In genomic region chr17:34980655-34981054, GRCm38 (mm10) we compare ENCODE assay signal across 8 mouse cellular contexts. TPM values are rescaled to one million over a fixed set of nuclear protein-coding genes. Genes with fewer than 3 reads are reported as not detected.
DNase-seq lines count a peak whose midpoint lies in the region; ATAC-seq and TF ChIP-seq lines count a peak whose summit lies in the region.

No protein-coding gene starts in this region.

- H3K9me3 ChIP-seq in heart, postnatal 0 days (replicated peaks; ENCODE audit: control insufficient read depth, low read length) = no peaks in the 10 kb centered on the region
- H3K9me3 ChIP-seq in limb, embryonic 12.5 days = no peaks in the 10 kb centered on the region
- H3K9me3 ChIP-seq in midbrain, postnatal 0 days (ENCODE audit: low read length) = no peaks in the 10 kb centered on the region

- H3K4me1 ChIP-seq in brown adipose tissue, adult 24 weeks (ENCODE audit: control insufficient read depth, insufficient read depth, insufficient read length, low read length) = no peaks in the 10 kb centered on the region
- H3K4me1 ChIP-seq in heart, postnatal 0 days (ENCODE audit: control insufficient read depth, insufficient read depth) = peaks cover 13% of the 10 kb centered on the region
- peaks cover 16% of the 10 kb centered on the region for H3K4me1 ChIP-seq in limb, embryonic 12.5 days (replicated peaks)
- no peaks in the 10 kb centered on the region; the same call in 1 of the 2 replicates for H3K4me1 ChIP-seq in midbrain, postnatal 0 days (ENCODE audit: insufficient read depth, low read length)

- H3K27me3 ChIP-seq in heart, postnatal 0 days (ENCODE audit: control insufficient read depth, insufficient read depth, low read length) = no peaks in the 10 kb centered on the region
- H3K27me3 ChIP-seq in limb, embryonic 12.5 days = no peaks in the 10 kb centered on the region
- no peaks in the 10 kb centered on the region for H3K27me3 ChIP-seq in midbrain, postnatal 0 days (ENCODE audit: insufficient read depth, low read length)

- H3K4me2 ChIP-seq in heart, postnatal 0 days (ENCODE audit: low read depth, low read length) = peak overlapping the region; percentile 96
- peak overlapping the region; percentile 72 for H3K4me2 ChIP-seq in limb, embryonic 12.5 days
- H3K4me2 ChIP-seq in midbrain, postnatal 0 days (ENCODE audit: low read depth, low read length, poor library complexity, severe bottlenecking) = peak overlapping the region; percentile 99

- H3K4me3 ChIP-seq in brown adipose tissue, adult 24 weeks (ENCODE audit: insufficient read depth, low read depth, low read length) = peak overlapping the region; percentile 40
- peak overlapping the region; percentile 85 for H3K4me3 ChIP-seq in heart, postnatal 0 days (ENCODE audit: low read depth, low read length)
- H3K4me3 ChIP-seq in limb, embryonic 12.5 days (replicated peaks) = peak overlapping the region; percentile 87
- peak overlapping the region; percentile 81 for H3K4me3 ChIP-seq in midbrain, postnatal 0 days (ENCODE audit: low read depth, low read length)

- ATAC-seq in heart, postnatal 0 days (ENCODE audit: insufficient read depth, low read depth) = no peak
- no peak for ATAC-seq in limb, embryonic 12.5 days (ENCODE audit: insufficient number of reproducible peaks, insufficient read depth, low FRiP score, low TSS enrichment, low read depth)
- no peak for ATAC-seq in midbrain, postnatal 0 days (ENCODE audit: low FRiP score)
- ATAC-seq in erythroid progenitor cell, adult 5-6 weeks (replicated peaks; ENCODE audit: low FRiP score, poor library complexity, severe bottlenecking) = no peak

- H3K9ac ChIP-seq in heart, postnatal 0 days (replicated peaks; ENCODE audit: low read depth, low read length) = peak overlapping the region; percentile 73; the same call in 1 of the 2 replicates
- H3K9ac ChIP-seq in limb, embryonic 12.5 days (replicated peaks) = peak overlapping the region; percentile 91
- peak overlapping the region; percentile 20; the same call in 1 of the 2 replicates for H3K9ac ChIP-seq in midbrain, postnatal 0 days (replicated peaks; ENCODE audit: low read length, poor library complexity, severe bottlenecking)

- peaks cover 8% of the 10 kb centered on the region for H3K36me3 ChIP-seq in heart, postnatal 0 days (replicated peaks; ENCODE audit: control insufficient read depth, insufficient read depth, low read length)
- H3K36me3 ChIP-seq in limb, embryonic 12.5 days = peaks cover 10% of the 10 kb centered on the region
- H3K36me3 ChIP-seq in midbrain, postnatal 0 days (ENCODE audit: insufficient read depth, low read length) = peaks cover under 1% of the 10 kb centered on the region

- peak overlapping the region; percentile 56 for H3K27ac ChIP-seq in brown adipose tissue, adult 24 weeks (replicated peaks; ENCODE audit: low read depth, low read length)
- peak overlapping the region; percentile 93 for H3K27ac ChIP-seq in heart, postnatal 0 days (ENCODE audit: low read depth)
- H3K27ac ChIP-seq in limb, embryonic 12.5 days = no peak overlapping the region; the same call in 1 of the 2 replicates
- no peak overlapping the region for H3K27ac ChIP-seq in midbrain, postnatal 0 days (ENCODE audit: low read depth, low read length)

- peak; percentile 63 for TF ChIP-seq CTCF in heart, postnatal 0 days (IDR thresholded peaks at IDR 0.05; ENCODE audit: low read depth)
- TF ChIP-seq CTCF in midbrain, postnatal 0 days (IDR thresholded peaks at IDR 0.05) = peak; percentile 74

- 10% methylated on average over 2 of the region's 2 CpGs for WGBS in heart, postnatal 0 days
- 15% methylated on average over 2 of the region's 2 CpGs for WGBS in limb, embryonic 12.5 days
- 18% methylated on average over 2 of the region's 2 CpGs for WGBS in midbrain, postnatal 0 days

- peak; percentile 33 to 52 for DNase-seq in spleen, postnatal 36 days (ENCODE audit: low spot score in 2 of 2)
- DNase-seq in spleen, adult 12 weeks (ENCODE audit: low spot score) = no peak
- DNase-seq in heart, postnatal 0 days (ENCODE audit: low spot score) = peak; percentile 76
- peak; percentile 65 for DNase-seq in midbrain, postnatal 0 days (ENCODE audit: low spot score)
- no peak for DNase-seq in urinary bladder, adult 18-20 months (ENCODE audit: low spot score in 2 of 2)

- TF ChIP-seq EP300 in heart, postnatal 0 days (IDR thresholded peaks at IDR 0.05; ENCODE audit: low read depth) = no peak

RNA-seq across cellular contexts. Expression of gene Lsm2, which starts 1.0 kb away (rescaled TPM):
- polyA plus RNA-seq in brown adipose tissue, adult 24 weeks (2012; ENCODE audit: insufficient read depth, insufficient read length, missing spikeins) = 22.4 and 29.8 TPM in 2 replicates
- total RNA-seq in heart, postnatal 0 days (2014; rRNA removed; ENCODE audit: low replicate concordance) = 23.1 and 43.3 TPM in 2 replicates
- polyA plus RNA-seq in heart, postnatal 0 days (2015; fragmentation: Nextera tagmentation; extraction: Ambion mirVana) = 63.5 and 64.2 TPM in 2 replicates
- 222 and 234 TPM in 2 replicates for polyA plus RNA-seq in limb, embryonic 12.5 days (2016; fragmentation: Nextera tagmentation; extraction: Ambion mirVana)
- 17.6 and 35.3 TPM in 2 replicates for total RNA-seq in midbrain, postnatal 0 days (2014; rRNA removed)
- polyA plus RNA-seq in midbrain, postnatal 0 days (2015; fragmentation: Nextera tagmentation; extraction: Ambion mirVana) = 93.0 and 94.9 TPM in 2 replicates
- 76.0 and 78.4 TPM in 2 replicates for total RNA-seq in erythroid progenitor cell, adult 5-6 weeks (2015; ENCODE audit: low replicate concordance)
- 23.0 and 27.6 TPM in 2 replicates for total RNA-seq in erythroid progenitor cell, adult 5-6 weeks (2017; ENCODE audit: low replicate concordance)

RNA-seq across cellular contexts. Expression of gene Hspa1l, which starts 8.2 kb away (rescaled TPM):
- polyA plus RNA-seq in brown adipose tissue, adult 24 weeks (2012; ENCODE audit: insufficient read depth, insufficient read length, missing spikeins) = 0.48 and 0.71 TPM in 2 replicates
- 3.3 and 5.1 TPM in 2 replicates for total RNA-seq in heart, postnatal 0 days (2014; rRNA removed; ENCODE audit: low replicate concordance)
- polyA plus RNA-seq in heart, postnatal 0 days (2015; fragmentation: Nextera tagmentation; extraction: Ambion mirVana) = 1.6 and 1.8 TPM in 2 replicates
- polyA plus RNA-seq in limb, embryonic 12.5 days (2016; fragmentation: Nextera tagmentation; extraction: Ambion mirVana) = 1.0 and 1.1 TPM in 2 replicates
- 1.4 and 1.6 TPM in 2 replicates for total RNA-seq in midbrain, postnatal 0 days (2014; rRNA removed)
- 0.73 and 0.81 TPM in 2 replicates for polyA plus RNA-seq in midbrain, postnatal 0 days (2015; fragmentation: Nextera tagmentation; extraction: Ambion mirVana)
- total RNA-seq in erythroid progenitor cell, adult 5-6 weeks (2015; ENCODE audit: low replicate concordance) = not detected in 2 replicates
- total RNA-seq in erythroid progenitor cell, adult 5-6 weeks (2017; ENCODE audit: low replicate concordance) = not detected in 2 replicates

RNA-seq across cellular contexts. Expression of gene Hspa1a, which starts 8.7 kb away (rescaled TPM):
- polyA plus RNA-seq in brown adipose tissue, adult 24 weeks (2012; ENCODE audit: insufficient read depth, insufficient read length, missing spikeins) = 6.3 and 18.9 TPM in 2 replicates
- 8.2 and 10.2 TPM in 2 replicates for total RNA-seq in heart, postnatal 0 days (2014; rRNA removed; ENCODE audit: low replicate concordance)
- polyA plus RNA-seq in heart, postnatal 0 days (2015; fragmentation: Nextera tagmentation; extraction: Ambion mirVana) = 2.5 and 2.8 TPM in 2 replicates
- polyA plus RNA-seq in limb, embryonic 12.5 days (2016; fragmentation: Nextera tagmentation; extraction: Ambion mirVana) = 1.9 and 2.0 TPM in 2 replicates
- total RNA-seq in midbrain, postnatal 0 days (2014; rRNA removed) = 34.9 TPM in 2 replicates
- 18.2 and 19.8 TPM in 2 replicates for polyA plus RNA-seq in midbrain, postnatal 0 days (2015; fragmentation: Nextera tagmentation; extraction: Ambion mirVana)
- 1.4 TPM in 1 of 2 replicates, not detected in the other for total RNA-seq in erythroid progenitor cell, adult 5-6 weeks (2015; ENCODE audit: low replicate concordance)
- total RNA-seq in erythroid progenitor cell, adult 5-6 weeks (2017; ENCODE audit: low replicate concordance) = 0.30 and 4.6 TPM in 2 replicates

RNA-seq across cellular contexts. Expression of gene Gm20481, which starts 10.9 kb away (rescaled TPM):
- polyA plus RNA-seq in brown adipose tissue, adult 24 weeks (2012; ENCODE audit: insufficient read depth, insufficient read length, missing spikeins) = not detected in 2 replicates
- total RNA-seq in heart, postnatal 0 days (2014; rRNA removed; ENCODE audit: low replicate concordance) = not detected in 2 replicates
- polyA plus RNA-seq in heart, postnatal 0 days (2015; fragmentation: Nextera tagmentation; extraction: Ambion mirVana) = not detected in 2 replicates
- polyA plus RNA-seq in limb, embryonic 12.5 days (2016; fragmentation: Nextera tagmentation; extraction: Ambion mirVana) = not detected in 2 replicates
- not detected in 2 replicates for total RNA-seq in midbrain, postnatal 0 days (2014; rRNA removed)
- not detected in 2 replicates for polyA plus RNA-seq in midbrain, postnatal 0 days (2015; fragmentation: Nextera tagmentation; extraction: Ambion mirVana)
- total RNA-seq in erythroid progenitor cell, adult 5-6 weeks (2015; ENCODE audit: low replicate concordance) = not detected in 2 replicates
- not detected in 2 replicates for total RNA-seq in erythroid progenitor cell, adult 5-6 weeks (2017; ENCODE audit: low replicate concordance)

RNA-seq across cellular contexts. Expression of gene Vars, which starts 20.1 kb away (rescaled TPM):
- polyA plus RNA-seq in brown adipose tissue, adult 24 weeks (2012; ENCODE audit: insufficient read depth, insufficient read length, missing spikeins) = 12.7 and 14.2 TPM in 2 replicates
- total RNA-seq in heart, postnatal 0 days (2014; rRNA removed; ENCODE audit: low replicate concordance) = 61.5 and 92.0 TPM in 2 replicates
- 20.4 and 21.7 TPM in 2 replicates for polyA plus RNA-seq in heart, postnatal 0 days (2015; fragmentation: Nextera tagmentation; extraction: Ambion mirVana)
- 169 and 171 TPM in 2 replicates for polyA plus RNA-seq in limb, embryonic 12.5 days (2016; fragmentation: Nextera tagmentation; extraction: Ambion mirVana)
- 89.0 and 97.8 TPM in 2 replicates for total RNA-seq in midbrain, postnatal 0 days (2014; rRNA removed)
- polyA plus RNA-seq in midbrain, postnatal 0 days (2015; fragmentation: Nextera tagmentation; extraction: Ambion mirVana) = 39.7 and 40.9 TPM in 2 replicates
- total RNA-seq in erythroid progenitor cell, adult 5-6 weeks (2015; ENCODE audit: low replicate concordance) = 156 and 173 TPM in 2 replicates
- 144 and 198 TPM in 2 replicates for total RNA-seq in erythroid progenitor cell, adult 5-6 weeks (2017; ENCODE audit: low replicate concordance)

Comparison
In these comparisons a context has a peak if more than half of its experiments do, and no peak if none do; other contexts are left out.
1. DNase-seq: peak in spleen, postnatal 36 days (2 of 2), heart, postnatal 0 days (single experiment) and midbrain, postnatal 0 days (single experiment); none in spleen, adult 12 weeks (single experiment) and urinary bladder, adult 18-20 months (0 of 2).
2. H3K27ac ChIP-seq: peak in brown adipose tissue, adult 24 weeks (single experiment) and heart, postnatal 0 days (single experiment); none in limb, embryonic 12.5 days (single experiment) and midbrain, postnatal 0 days (single experiment).
3. H3K9ac ChIP-seq: peak in every context shown above with its lines; median percentile 91 in limb, embryonic 12.5 days; 73 in heart, postnatal 0 days; 20 in midbrain, postnatal 0 days.
4. Peak in every context shown above with its lines, with median percentiles within 50 percentile points of each other: H3K4me3 ChIP-seq and H3K4me2 ChIP-seq.